Mouse (Mus musculus) lung, postnatal 14 days (tissue): ENCODE measurements around the gene Lrat.

ENCODE experiments used
- DNase-seq: peaks from one replicate; pipeline ENCODE4 v3.0.0; 2021

The Lrat gene

GRCm38 (mm10) chr3:82903613-82904205 lies at the start of gene Lrat:
Lrat (minus strand) TSS chr3:82903973.
- DNase-seq: peak; percentile 20

- no peak for DNase-seq
These were observed 48.6 kb upstream of the Lrat start for GRCm38 (mm10) chr3:82952173-82952962.

- peak; percentile 23 for DNase-seq
These were observed 46.9 kb upstream of the Lrat start for GRCm38 (mm10) chr3:82950639-82951038.

- no peak for DNase-seq
These were observed 46.4 kb upstream of the Lrat start for GRCm38 (mm10) chr3:82950208-82950607.

- no peak for DNase-seq
These were observed 42.8 kb upstream of the Lrat start for GRCm38 (mm10) chr3:82946375-82947107.

GRCm38 (mm10) chr3:82927917-82928316 lies 24.1 kb upstream of the Lrat start:
- no peak for DNase-seq

GRCm38 (mm10) chr3:82915632-82916031 lies 11.9 kb upstream of the Lrat start:
- no peak for DNase-seq

- peak; percentile 13 for DNase-seq
These were observed 4.9 kb upstream of the Lrat start for GRCm38 (mm10) chr3:82908671-82909070.

- peak; percentile 2 for DNase-seq
These were observed 587 bp upstream of the Lrat start for GRCm38 (mm10) chr3:82904211-82904908.

- no peak for DNase-seq
These were observed 788 bp downstream of the Lrat start for GRCm38 (mm10) chr3:82902757-82903612.

- DNase-seq: no peak
These were observed 14.9 kb downstream of the Lrat start for GRCm38 (mm10) chr3:82888842-82889241.

GRCm38 (mm10) chr3:82877258-82877657 lies 26.5 kb downstream of the Lrat start:
- DNase-seq: peak; percentile 28

- peak; percentile 81 for DNase-seq
These were observed 27.4 kb downstream of the Lrat start, which contains the start of gene Rbm46 for GRCm38 (mm10) chr3:82876372-82876739. Rbm46 (minus strand) TSS chr3:82876483.

GRCm38 (mm10) chr3:82875671-82876371 lies 28.0 kb downstream of the Lrat start:
- no peak for DNase-seq

- peak; percentile 26 for DNase-seq
These were observed 46.2 kb downstream of the Lrat start for GRCm38 (mm10) chr3:82857414-82858077.
